Mouse (Mus musculus): ENCODE data around the gene Shq1. TPM values are rescaled to one million over a fixed set of nuclear protein-coding genes. Genes with fewer than 3 reads are reported as not detected.

The Shq1 gene
- polyA plus RNA-seq, 1 experiment from 2014 or later = 10.0 TPM

DNA sequence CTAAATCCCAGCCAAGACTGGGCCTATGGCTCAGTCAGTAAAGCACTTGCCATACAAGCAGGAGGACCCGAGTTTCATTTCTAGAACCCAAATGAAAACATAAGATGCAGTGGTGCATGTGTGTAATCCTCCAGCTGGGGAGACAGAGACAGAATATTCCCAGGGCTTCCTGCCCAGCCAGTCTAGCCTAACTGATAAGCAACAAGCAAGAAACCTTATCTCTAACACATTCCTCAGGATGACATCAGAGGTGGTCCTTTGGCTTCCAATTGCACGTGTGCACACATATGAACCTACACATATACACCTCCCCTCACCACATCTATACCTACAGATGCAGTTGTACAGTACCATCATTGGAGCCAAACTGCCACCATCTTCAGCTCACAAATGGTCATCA lies 2.1 kb downstream of the Shq1 start:
- Histone ChIP-seq H3K27ac (replicated peaks) (no peak overlapping the region), H3K27me3 (no peaks in the 10 kb centered on the region), H3K9me3 (replicated peaks) (no peaks in the 10 kb centered on the region), H3K36me3 (replicated peaks) (peaks cover 17% of the 10 kb centered on the region), H3K4me1 (replicated peaks) (peaks cover 23% of the 10 kb centered on the region), H3K4me2 (no peak overlapping the region), H3K4me3 (replicated peaks) (peak overlapping the region; percentile 5; the same call in 1 of the 2 replicates), H3K9ac (no peak overlapping the region)
- WGBS (ENCODE audit: insufficient replicate concordance) = 31% methylated on average over 2 of the region's 2 CpGs
- ATAC-seq (ENCODE audit: insufficient read depth) = no peak

- ATAC-seq (ENCODE audit: insufficient read depth) = no peak
- no peak overlapping the region for H3K4me2 ChIP-seq
- peaks cover 23% of the 10 kb centered on the region for H3K4me1 ChIP-seq (replicated peaks)
- WGBS (ENCODE audit: insufficient replicate concordance) = 84% methylated on average over 8 of the region's 8 CpGs
- no peaks in the 10 kb centered on the region for H3K9me3 ChIP-seq (replicated peaks)
- no peak overlapping the region for H3K27ac ChIP-seq (replicated peaks)
- no peak overlapping the region for H3K4me3 ChIP-seq (replicated peaks)
- H3K9ac ChIP-seq = no peak overlapping the region
- H3K36me3 ChIP-seq (replicated peaks) = peaks cover 29% of the 10 kb centered on the region
- no peaks in the 10 kb centered on the region for H3K27me3 ChIP-seq
Measured at GRCm38 (mm10) chr6:100667644-100668043, 3.3 kb downstream of the Shq1 start.

DNA sequence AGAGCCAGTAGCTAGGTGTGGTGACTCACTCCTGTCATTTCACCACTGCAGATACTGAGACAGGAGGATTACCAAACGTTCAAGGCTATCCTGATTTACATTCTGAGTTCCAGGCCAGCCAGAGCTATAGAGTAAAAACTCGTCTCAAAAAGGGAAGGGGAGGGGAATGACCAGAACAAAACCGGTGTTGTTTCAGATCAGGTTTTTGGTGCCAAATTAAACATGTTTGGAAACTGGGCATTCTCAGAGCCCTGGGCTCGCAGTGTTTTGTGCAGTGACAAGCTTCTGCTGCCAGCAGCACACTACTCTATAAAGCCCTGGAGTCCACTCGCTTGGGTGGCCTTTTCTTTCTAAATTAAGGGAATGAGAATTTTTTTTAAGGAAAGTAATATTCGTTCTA lies 8.7 kb downstream of the Shq1 start:
- 59% methylated on average over 6 of the region's 6 CpGs for WGBS (ENCODE audit: insufficient replicate concordance)
- no peaks in the 10 kb centered on the region for H3K9me3 ChIP-seq (replicated peaks)
- no peak overlapping the region for H3K9ac ChIP-seq
- H3K4me1 ChIP-seq (replicated peaks) = no peaks in the 10 kb centered on the region
- H3K27ac ChIP-seq (replicated peaks) = no peak overlapping the region
- no peaks in the 10 kb centered on the region for H3K27me3 ChIP-seq
- peaks cover 36% of the 10 kb centered on the region for H3K36me3 ChIP-seq (replicated peaks)
- no peak overlapping the region for H3K4me3 ChIP-seq (replicated peaks)
- no peak overlapping the region for H3K4me2 ChIP-seq
- no peak for ATAC-seq (ENCODE audit: insufficient read depth)

GRCm38 (mm10) chr6:100660395-100660794 lies 10.6 kb downstream of the Shq1 start:
- ATAC-seq (ENCODE audit: insufficient read depth) = no peak
- Histone ChIP-seq H3K27ac (replicated peaks) (no peak overlapping the region), H3K9ac (no peak overlapping the region), H3K4me2 (no peak overlapping the region), H3K27me3 (no peaks in the 10 kb centered on the region), H3K36me3 (replicated peaks) (peaks cover 36% of the 10 kb centered on the region), H3K4me1 (replicated peaks) (no peaks in the 10 kb centered on the region), H3K9me3 (replicated peaks) (no peaks in the 10 kb centered on the region), H3K4me3 (replicated peaks) (no peak overlapping the region)
- 77% methylated on average over 5 of the region's 5 CpGs for WGBS (ENCODE audit: insufficient replicate concordance)

DNA sequence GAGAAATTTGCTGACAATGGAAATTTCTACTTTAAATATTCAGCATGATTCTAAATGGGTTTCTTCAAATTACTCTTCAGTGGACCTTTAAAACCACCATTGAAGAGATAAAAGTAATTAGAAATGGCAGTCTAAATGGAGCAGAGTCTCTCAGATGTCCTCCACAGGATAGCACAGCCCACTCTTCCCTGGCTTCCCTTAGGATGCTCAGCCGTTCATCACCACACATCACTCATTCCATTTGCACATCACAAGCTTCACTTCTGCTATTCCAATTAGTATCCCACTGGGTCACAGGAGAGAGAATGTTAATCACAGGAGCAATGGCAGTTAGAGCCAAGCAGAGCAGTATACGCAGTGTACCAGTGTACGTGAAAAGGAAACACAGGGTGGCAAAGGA lies 18.4 kb downstream of the Shq1 start:
- Histone ChIP-seq H3K9ac (no peak overlapping the region), H3K27me3 (no peaks in the 10 kb centered on the region), H3K4me2 (no peak overlapping the region), H3K9me3 (replicated peaks) (no peaks in the 10 kb centered on the region), H3K4me1 (replicated peaks) (no peaks in the 10 kb centered on the region), H3K36me3 (replicated peaks) (no peaks in the 10 kb centered on the region), H3K27ac (replicated peaks) (no peak overlapping the region), H3K4me3 (replicated peaks) (no peak overlapping the region)
- WGBS (ENCODE audit: insufficient replicate concordance) = 83% methylated on average over 3 of the region's 3 CpGs
- no peak for ATAC-seq (ENCODE audit: insufficient read depth)

GRCm38 (mm10) chr6:100647196-100647595 lies 23.8 kb downstream of the Shq1 start:
- Histone ChIP-seq H3K36me3 (replicated peaks) (0 out of 2 replicates have a peak, but pooled peaks cover 4% of the 10 kb centered on the region), H3K9ac (no peak overlapping the region), H3K27me3 (no peaks in the 10 kb centered on the region), H3K4me2 (no peak overlapping the region), H3K4me3 (replicated peaks) (no peak overlapping the region), H3K4me1 (replicated peaks) (no peaks in the 10 kb centered on the region), H3K27ac (replicated peaks) (no peak overlapping the region), H3K9me3 (replicated peaks) (no peaks in the 10 kb centered on the region)
- no peak for ATAC-seq (ENCODE audit: insufficient read depth)
- 48% methylated on average over 5 of the region's 5 CpGs for WGBS (ENCODE audit: insufficient replicate concordance)

- no peak overlapping the region for H3K27ac ChIP-seq (replicated peaks)
- no peak for ATAC-seq (ENCODE audit: insufficient read depth)
- no peak overlapping the region for H3K4me2 ChIP-seq
- H3K4me1 ChIP-seq (replicated peaks) = no peaks in the 10 kb centered on the region
- no peaks in the 10 kb centered on the region for H3K9me3 ChIP-seq (replicated peaks)
- 0 out of 2 replicates have a peak, but pooled peaks cover 4% of the 10 kb centered on the region for H3K36me3 ChIP-seq (replicated peaks)
- H3K9ac ChIP-seq = no peak overlapping the region
- WGBS (ENCODE audit: insufficient replicate concordance) = 77% methylated on average over 11 of the region's 11 CpGs
- H3K27me3 ChIP-seq = no peaks in the 10 kb centered on the region
- no peak overlapping the region for H3K4me3 ChIP-seq (replicated peaks)
Measured at GRCm38 (mm10) chr6:100645469-100646201, 25.3 kb downstream of the Shq1 start.

DNA sequence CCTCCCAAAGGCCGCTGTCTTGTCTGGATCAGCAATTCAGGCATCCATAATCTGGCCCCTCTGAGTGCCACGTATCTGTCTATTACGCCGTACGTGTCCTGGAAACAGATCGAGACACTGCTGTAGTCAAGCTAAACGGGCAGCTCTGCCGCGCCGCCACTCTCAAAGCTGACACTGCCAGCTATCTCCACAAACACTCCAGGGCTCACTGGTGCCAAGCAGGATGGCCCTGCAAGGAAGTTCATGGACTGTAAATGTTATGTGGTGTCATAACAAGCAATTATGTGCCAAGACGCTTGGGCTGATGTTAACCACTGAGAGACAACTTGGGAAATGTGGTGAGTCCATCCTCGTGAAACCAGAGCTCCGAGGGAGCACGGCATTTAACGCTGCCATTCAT lies 26.3 kb downstream of the Shq1 start:
- 85% methylated on average over 15 of the region's 15 CpGs for WGBS (ENCODE audit: insufficient replicate concordance)
- no peaks in the 10 kb centered on the region for H3K4me1 ChIP-seq (replicated peaks)
- H3K4me3 ChIP-seq (replicated peaks) = no peak overlapping the region
- no peak overlapping the region for H3K9ac ChIP-seq
- no peaks in the 10 kb centered on the region for H3K27me3 ChIP-seq
- 0 out of 2 replicates have a peak, but pooled peaks cover 4% of the 10 kb centered on the region for H3K36me3 ChIP-seq (replicated peaks)
- no peaks in the 10 kb centered on the region for H3K9me3 ChIP-seq (replicated peaks)
- ATAC-seq (ENCODE audit: insufficient read depth) = no peak
- no peak overlapping the region for H3K27ac ChIP-seq (replicated peaks)
- H3K4me2 ChIP-seq = no peak overlapping the region

- H3K27me3 ChIP-seq = no peaks in the 10 kb centered on the region
- H3K9ac ChIP-seq = no peak overlapping the region
- 82% methylated on average over 2 of the region's 2 CpGs for WGBS (ENCODE audit: insufficient replicate concordance)
- no peak overlapping the region for H3K4me2 ChIP-seq
- no peaks in the 10 kb centered on the region for H3K4me1 ChIP-seq (replicated peaks)
- no peak overlapping the region for H3K27ac ChIP-seq (replicated peaks)
- H3K36me3 ChIP-seq (replicated peaks) = 0 out of 2 replicates have a peak, but pooled peaks cover 4% of the 10 kb centered on the region
- no peak overlapping the region for H3K4me3 ChIP-seq (replicated peaks)
- no peaks in the 10 kb centered on the region for H3K9me3 ChIP-seq (replicated peaks)
- ATAC-seq (ENCODE audit: insufficient read depth) = no peak
Measured at GRCm38 (mm10) chr6:100642786-100643185, 28.2 kb downstream of the Shq1 start.

DNA sequence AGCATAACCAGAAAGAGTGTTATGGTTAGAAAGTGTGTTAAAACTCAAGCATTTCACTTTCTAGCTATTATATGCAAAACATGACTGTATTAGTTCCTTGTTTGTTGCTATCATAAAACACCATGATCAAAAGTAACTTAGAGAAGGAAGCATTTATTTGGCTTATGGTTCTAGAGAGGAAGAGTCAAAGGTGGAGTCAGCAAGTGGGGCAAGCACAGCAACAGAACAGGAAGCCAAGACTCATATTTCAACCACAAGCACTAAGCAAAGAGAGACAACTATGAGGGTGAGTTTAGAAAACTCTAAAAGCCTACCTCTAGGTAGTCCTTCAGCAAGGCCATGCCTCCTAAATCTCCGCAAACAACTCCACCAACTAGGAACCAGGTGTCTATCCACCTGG lies 30.4 kb downstream of the Shq1 start:
- no peak overlapping the region for H3K4me3 ChIP-seq (replicated peaks)
- ATAC-seq (ENCODE audit: insufficient read depth) = no peak
- no peaks in the 10 kb centered on the region for H3K9me3 ChIP-seq (replicated peaks)
- H3K36me3 ChIP-seq (replicated peaks) = peaks cover 14% of the 10 kb centered on the region; the same call in 1 of the 2 replicates
- H3K4me2 ChIP-seq = no peak overlapping the region
- no peak overlapping the region for H3K27ac ChIP-seq (replicated peaks)
- H3K9ac ChIP-seq = no peak overlapping the region
- H3K4me1 ChIP-seq (replicated peaks) = no peaks in the 10 kb centered on the region
- H3K27me3 ChIP-seq = no peaks in the 10 kb centered on the region
- WGBS (ENCODE audit: insufficient replicate concordance) = 91% methylated on average over 1 of the region's 1 CpGs

GRCm38 (mm10) chr6:100629086-100629485 lies 41.9 kb downstream of the Shq1 start:
- Histone ChIP-seq H3K36me3 (replicated peaks) (peaks cover 31% of the 10 kb centered on the region), H3K27me3 (no peaks in the 10 kb centered on the region), H3K9ac (no peak overlapping the region), H3K27ac (replicated peaks) (no peak overlapping the region), H3K9me3 (replicated peaks) (no peaks in the 10 kb centered on the region), H3K4me2 (no peak overlapping the region), H3K4me3 (replicated peaks) (no peak overlapping the region), H3K4me1 (replicated peaks) (peaks cover 16% of the 10 kb centered on the region)
- no peak for ATAC-seq (ENCODE audit: insufficient read depth)
- 75% methylated on average over 6 of the region's 6 CpGs for WGBS (ENCODE audit: insufficient replicate concordance)

- WGBS (ENCODE audit: insufficient replicate concordance) = 32% methylated on average over 3 of the region's 3 CpGs
- Histone ChIP-seq H3K4me2 (no peak overlapping the region), H3K27me3 (no peaks in the 10 kb centered on the region), H3K27ac (replicated peaks) (no peak overlapping the region), H3K4me3 (replicated peaks) (no peak overlapping the region), H3K36me3 (replicated peaks) (peaks cover 31% of the 10 kb centered on the region), H3K9me3 (replicated peaks) (no peaks in the 10 kb centered on the region), H3K9ac (no peak overlapping the region), H3K4me1 (replicated peaks) (peaks cover 25% of the 10 kb centered on the region)
- no peak for ATAC-seq (ENCODE audit: insufficient read depth)
Measured at GRCm38 (mm10) chr6:100628223-100628622, 42.7 kb downstream of the Shq1 start.
